Mouse (Mus musculus) heart, embryonic 12.5 days (tissue): ENCODE data around the gene Acadl. TPM values are rescaled to one million over a fixed set of nuclear protein-coding genes. Genes with fewer than 3 reads are reported as not detected.

ENCODE experiments used
- polyA plus RNA-seq: library from polyadenylated mRNA; unstranded; fragments of >200 nt; fragmentation: Nextera tagmentation; extraction: Ambion mirVana; gene quantifications from 2 replicates; pipeline ENCODE4 v1.2.1, GENCODE M21; 2016

Acadl gene
- polyA plus RNA-seq, 1 experiment from 2014 or later, result 405 TPM

Other genes with a start within 250 kb of the Acadl start
- gene Rpe, start 162.4 kb downstream of the Acadl start, polyA plus RNA-seq, result 32.5 and 35.4 TPM in 2 replicates
- gene Kansl1l, start 45.7 kb downstream of the Acadl start, polyA plus RNA-seq, result 12.1 and 13.1 TPM in 2 replicates
- gene Myl1, start 82.1 kb upstream of the Acadl start, polyA plus RNA-seq, result 492 and 517 TPM in 2 replicates
- gene Lancl1, start 175.6 kb upstream of the Acadl start, polyA plus RNA-seq, result 61.6 and 63.3 TPM in 2 replicates